Mouse (Mus musculus) stomach, embryonic 16.5 days (tissue): ENCODE results near the gene Det1. TPM values are rescaled to one million over a fixed set of nuclear protein-coding genes. Genes with fewer than 3 reads are reported as not detected.
A peak's percentile ranks its signal among the peaks of the same experiment; 100 is the strongest.

Experiments
- ATAC-seq: fragments of 200-750 bp; cut with Nextera tagmentation; 2 replicates; pipeline ENCODE4 v1.8.0; 2017; ENCODE audit warnings: moderate number of reproducible peaks, moderate TSS enrichment; ENCODE audit not compliant: insufficient read depth, low FRiP score
- H3K27ac ChIP-seq: fragments of 300-500 bp; sonication (generic); 2 replicates; pipeline ENCODE4 v1.5.1; 2014; ENCODE audit warnings: low read length
- H3K27me3 ChIP-seq: fragments of 300-500 bp; sonication (generic); 2 replicates; pipeline ENCODE4 v1.6.1; 2014; ENCODE audit warnings: low read length, control low read depth, mixed read lengths; ENCODE audit not compliant: control insufficient read depth, insufficient read depth
- H3K36me3 ChIP-seq: fragments of 300-500 bp; sonication (generic); 2 replicates; pipeline ENCODE4 v1.6.1; 2014; ENCODE audit warnings: low read length; ENCODE audit not compliant: control insufficient read depth, insufficient read depth
- H3K4me1 ChIP-seq: fragments of 300-500 bp; sonication (generic); 2 replicates; pipeline ENCODE4 v1.6.1; 2014; ENCODE audit warnings: low read length, control low read depth, mixed read lengths; ENCODE audit not compliant: control insufficient read depth, insufficient read depth
- H3K4me2 ChIP-seq: fragments of 300-500 bp; sonication (generic); 2 replicates; pipeline ENCODE4 v1.6.1; 2014; ENCODE audit warnings: low read depth, low read length, mixed read lengths
- H3K4me3 ChIP-seq: fragments of 300-500 bp; sonication (generic); replicated peaks from 2 replicates; pipeline ENCODE4 v1.5.1; 2014; ENCODE audit warnings: mild to moderate bottlenecking, low read length
- H3K9ac ChIP-seq: fragments of 300-500 bp; sonication (generic); 2 replicates; pipeline ENCODE4 v1.6.1; 2014; ENCODE audit warnings: low read length
- H3K9me3 ChIP-seq: fragments of 300-500 bp; sonication (generic); replicated peaks from 2 replicates; pipeline ENCODE4 v1.6.1; 2016; ENCODE audit warnings: low read length, control low read depth; ENCODE audit not compliant: control insufficient read depth
- WGBS: fragments of 180-500 bp; shearing (Covaris S2); extraction: QIAGEN DNeasy Blood & Tissue Kit; methylation state at CpG from one replicate; pipeline ENCODE4 v1.1.7; 2014; 5-methylcytosine and 5-hydroxymethylcytosine counted together
- polyA plus RNA-seq: library from polyadenylated mRNA; unstranded; fragments of >200 nt; fragmentation: Nextera tagmentation; extraction: Ambion mirVana; gene quantifications from 2 replicates; pipeline ENCODE4 v1.2.1, GENCODE M21; 2015

Det1 gene
- polyA plus RNA-seq, 1 experiment from 2014 or later = 14.7 TPM

- H3K27ac ChIP-seq = no peak overlapping the region
- H3K4me2 ChIP-seq = no peak overlapping the region
- no peaks in the 10 kb centered on the region for H3K9me3 ChIP-seq
- 46% methylated on average over 4 of the region's 4 CpGs for WGBS
- no peak for ATAC-seq
- no peaks in the 10 kb centered on the region for H3K4me1 ChIP-seq
- no peak overlapping the region for H3K9ac ChIP-seq
- no peak overlapping the region for H3K4me3 ChIP-seq
- no peaks in the 10 kb centered on the region for H3K27me3 ChIP-seq
- no peaks in the 10 kb centered on the region for H3K36me3 ChIP-seq
These were observed 17.4 kb upstream of the Det1 start for GRCm38 (mm10) chr7:78864446-78864802.

GRCm38 (mm10) chr7:78863796-78864445 is 16.9 kb upstream of the Det1 start:
- Histone ChIP-seq H3K27me3 (no peaks in the 10 kb centered on the region), H3K27ac (no peak overlapping the region), H3K4me3 (no peak overlapping the region), H3K9me3 (no peaks in the 10 kb centered on the region), H3K9ac (no peak overlapping the region), H3K4me2 (no peak overlapping the region), H3K36me3 (no peaks in the 10 kb centered on the region), H3K4me1 (no peaks in the 10 kb centered on the region)
- ATAC-seq = no peak
- WGBS = 53% methylated on average over 7 of the region's 7 CpGs

- H3K4me3 ChIP-seq = no peak overlapping the region
- ATAC-seq = no peak
- H3K36me3 ChIP-seq = no peaks in the 10 kb centered on the region
- H3K27me3 ChIP-seq = no peaks in the 10 kb centered on the region
- no peak overlapping the region for H3K9ac ChIP-seq
- H3K4me1 ChIP-seq = no peaks in the 10 kb centered on the region
- H3K9me3 ChIP-seq = no peaks in the 10 kb centered on the region
- no peak overlapping the region for H3K27ac ChIP-seq
- no peak overlapping the region for H3K4me2 ChIP-seq
- WGBS = 64% methylated on average over 5 of the region's 5 CpGs
These were observed 8.1 kb upstream of the Det1 start for GRCm38 (mm10) chr7:78855044-78855655.

GRCm38 (mm10) chr7:78854051-78854450 is 7.0 kb upstream of the Det1 start:
- 58% methylated on average over 4 of the region's 4 CpGs for WGBS
- H3K36me3 ChIP-seq = no peaks in the 10 kb centered on the region
- no peak for ATAC-seq

GRCm38 (mm10) chr7:78846066-78846716 is 872 bp downstream of the Det1 start:
- Histone ChIP-seq H3K27ac (peak overlapping the region; percentile 75; the same call in 1 of the 2 replicates), H3K36me3 (peaks cover 13% of the 10 kb centered on the region; the same call in 1 of the 2 replicates), H3K4me3 (peak overlapping the region; percentile 75), H3K4me1 (no peaks in the 10 kb centered on the region; the same call in 1 of the 2 replicates), H3K27me3 (no peaks in the 10 kb centered on the region), H3K9ac (peak overlapping the region; percentile 90), H3K4me2 (peak overlapping the region; percentile 81), H3K9me3 (no peaks in the 10 kb centered on the region)
- 37% methylated on average over 12 of the region's 12 CpGs for WGBS
- ATAC-seq = no peak

More at GRCm38 (mm10) chr7:78854051-78854450, 7.0 kb upstream of the Det1 start:
- no peaks in the 10 kb centered on the region for H3K4me1 ChIP-seq
- no peak overlapping the region for H3K4me3 ChIP-seq
- no peaks in the 10 kb centered on the region for H3K9me3 ChIP-seq
- no peak overlapping the region for H3K9ac ChIP-seq
- no peaks in the 10 kb centered on the region for H3K27me3 ChIP-seq
- H3K4me2 ChIP-seq = no peak overlapping the region
- H3K27ac ChIP-seq = no peak overlapping the region

GRCm38 (mm10) chr7:78841601-78842000 is 5.5 kb downstream of the Det1 start:
- 75% methylated on average over 5 of the region's 5 CpGs for WGBS
- no peak overlapping the region for H3K9ac ChIP-seq
- no peaks in the 10 kb centered on the region for H3K9me3 ChIP-seq
- H3K4me1 ChIP-seq = no peaks in the 10 kb centered on the region; the same call in 1 of the 2 replicates
- ATAC-seq = no peak
- no peak overlapping the region for H3K4me3 ChIP-seq
- H3K27ac ChIP-seq = no peak overlapping the region
- H3K4me2 ChIP-seq = no peak overlapping the region
- no peaks in the 10 kb centered on the region for H3K27me3 ChIP-seq
- H3K36me3 ChIP-seq = peaks cover 16% of the 10 kb centered on the region

GRCm38 (mm10) chr7:78837250-78837649 is 9.8 kb downstream of the Det1 start:
- H3K4me1 ChIP-seq = no peaks in the 10 kb centered on the region
- no peak for ATAC-seq
- no peaks in the 10 kb centered on the region for H3K27me3 ChIP-seq
- no peak overlapping the region for H3K27ac ChIP-seq
- WGBS = 80% methylated on average over 4 of the region's 4 CpGs
- H3K9ac ChIP-seq = no peak overlapping the region
- peaks cover 3% of the 10 kb centered on the region; the same call in 1 of the 2 replicates for H3K36me3 ChIP-seq
- no peaks in the 10 kb centered on the region for H3K9me3 ChIP-seq
- no peak overlapping the region for H3K4me3 ChIP-seq
- no peak overlapping the region for H3K4me2 ChIP-seq

GRCm38 (mm10) chr7:78835656-78836055 is 11.4 kb downstream of the Det1 start:
- no peak overlapping the region for H3K4me2 ChIP-seq
- no peak overlapping the region for H3K9ac ChIP-seq
- H3K27me3 ChIP-seq = no peaks in the 10 kb centered on the region
- H3K36me3 ChIP-seq = peaks cover 3% of the 10 kb centered on the region; the same call in 1 of the 2 replicates
- H3K4me1 ChIP-seq = no peaks in the 10 kb centered on the region
- H3K9me3 ChIP-seq = no peaks in the 10 kb centered on the region
- no peak overlapping the region for H3K4me3 ChIP-seq
- 79% methylated on average over 4 of the region's 4 CpGs for WGBS
- no peak overlapping the region for H3K27ac ChIP-seq
- ATAC-seq = no peak

GRCm38 (mm10) chr7:78827749-78828362 is 19.2 kb downstream of the Det1 start:
- no peaks in the 10 kb centered on the region; the same call in 1 of the 2 replicates for H3K36me3 ChIP-seq
- no peaks in the 10 kb centered on the region for H3K27me3 ChIP-seq
- H3K9me3 ChIP-seq = no peaks in the 10 kb centered on the region
- H3K4me3 ChIP-seq = no peak overlapping the region
- no peak overlapping the region for H3K27ac ChIP-seq
- no peak for ATAC-seq
- H3K4me2 ChIP-seq = no peak overlapping the region
- WGBS = 74% methylated on average over 14 of the region's 14 CpGs
- H3K9ac ChIP-seq = no peak overlapping the region
- H3K4me1 ChIP-seq = no peaks in the 10 kb centered on the region
